Mouse (Mus musculus): ENCODE measurements at regions not wholly inside any gene's neighbourhood (a gene's known extent, or its start where the extent isn't known, plus 50 kb on each side); places are given as distances from the start of the nearest gene placed in this dataset.

DNA sequence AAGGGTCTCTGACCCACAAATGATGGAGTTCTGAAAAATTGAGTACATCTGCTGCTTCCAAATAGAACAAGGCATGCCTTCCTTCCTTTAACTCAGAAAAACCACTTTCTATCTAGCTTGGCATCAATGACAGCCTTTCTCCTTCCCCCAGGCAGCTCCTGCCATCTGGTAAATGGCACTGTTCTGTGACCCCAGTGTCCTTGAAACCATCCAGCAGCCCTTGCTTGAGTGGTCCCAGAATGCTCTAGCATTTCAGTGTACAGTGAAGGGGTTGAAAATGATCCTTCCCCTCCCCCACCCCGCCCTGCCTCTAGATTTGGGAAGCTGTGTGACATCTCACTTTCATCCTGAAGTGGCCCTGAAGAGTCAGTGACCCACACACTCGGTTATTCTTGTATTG, 152.3 kb downstream of the Gm9817 start:
- no peak for TF ChIP-seq CTCF (IDR thresholded peaks at IDR 0.05; ENCODE audit: low read depth)
- TF ChIP-seq EP300 (IDR thresholded peaks at IDR 0.05; ENCODE audit: low read depth): no peak

Data from heart, postnatal 0 days (tissue).